Mouse (Mus musculus) thymus, postnatal 0 days (tissue): Measurements from ENCODE around the gene Cog7. TPM values are rescaled to one million over a fixed set of nuclear protein-coding genes. Genes with fewer than 3 reads are reported as not detected.

ENCODE experiments used
- DNase-seq: peaks from one replicate; pipeline ENCODE4 v3.0.0-alpha.2; 2015; ENCODE audit warnings: low spot score
- polyA plus RNA-seq: library from polyadenylated mRNA; unstranded; fragments of >200 nt; fragmentation: Nextera tagmentation; extraction: Ambion mirVana; gene quantifications from 2 replicates; pipeline ENCODE4 v1.2.1, GENCODE M21; 2015

Gene Cog7
- polyA plus RNA-seq = 5.5 and 10.9 TPM in 2 replicates

GRCm38 (mm10) chr7:121981307-121981871 is at the start of gene Cog7:
Cog7 (minus strand) TSS chr7:121981711.
- peak; percentile 94 for DNase-seq

GRCm38 (mm10) chr7:122022131-122022530 is 40.6 kb upstream of the Cog7 start:
- DNase-seq = no peak

- DNase-seq = peak; percentile 82
These were observed 39.3 kb upstream of the Cog7 start, which contains the start of gene Gga2 for GRCm38 (mm10) chr7:122020667-122021354. Gga2 (minus strand) TSS chr7:122021222.

- DNase-seq = no peak
These were observed 38.8 kb upstream of the Cog7 start for GRCm38 (mm10) chr7:122020273-122020666.

GRCm38 (mm10) chr7:122018978-122019377 is 37.5 kb upstream of the Cog7 start:
- no peak for DNase-seq

GRCm38 (mm10) chr7:122018247-122018646 is 36.7 kb upstream of the Cog7 start:
- no peak for DNase-seq

GRCm38 (mm10) chr7:122015734-122016133 is 34.2 kb upstream of the Cog7 start:
- no peak for DNase-seq

- no peak for DNase-seq
These were observed 33.6 kb upstream of the Cog7 start for GRCm38 (mm10) chr7:122015105-122015504.

GRCm38 (mm10) chr7:122012949-122013348 is 31.4 kb upstream of the Cog7 start:
- no peak for DNase-seq

- DNase-seq = no peak
These were observed 30.9 kb upstream of the Cog7 start for GRCm38 (mm10) chr7:122012370-122012769.

GRCm38 (mm10) chr7:122000396-122000795 is 18.9 kb upstream of the Cog7 start:
- DNase-seq = no peak

GRCm38 (mm10) chr7:121995961-121996360 is 14.4 kb upstream of the Cog7 start:
- DNase-seq = no peak

GRCm38 (mm10) chr7:121975031-121975430 is 6.5 kb downstream of the Cog7 start:
- peak; percentile 55 for DNase-seq

GRCm38 (mm10) chr7:121971698-121972097 is 9.8 kb downstream of the Cog7 start:
- no peak for DNase-seq

- no peak for DNase-seq
These were observed 11.3 kb downstream of the Cog7 start for GRCm38 (mm10) chr7:121970250-121970649.

GRCm38 (mm10) chr7:121968816-121969215 is 12.7 kb downstream of the Cog7 start:
- DNase-seq = peak; percentile 66

- DNase-seq = no peak
These were observed 13.3 kb downstream of the Cog7 start for GRCm38 (mm10) chr7:121968242-121968641.

- DNase-seq = no peak
These were observed 15.3 kb downstream of the Cog7 start for GRCm38 (mm10) chr7:121966169-121966568.

GRCm38 (mm10) chr7:121963883-121964398 is 17.6 kb downstream of the Cog7 start:
- peak; percentile 51 for DNase-seq

GRCm38 (mm10) chr7:121962571-121962959 is 18.9 kb downstream of the Cog7 start:
- no peak for DNase-seq

GRCm38 (mm10) chr7:121961913-121962570 is 19.5 kb downstream of the Cog7 start:
- DNase-seq = no peak

- no peak for DNase-seq
These were observed 25.7 kb downstream of the Cog7 start for GRCm38 (mm10) chr7:121955802-121956201.
